Mouse (Mus musculus) heart, embryonic 14.5 days (tissue): ENCODE measurements at regions not wholly inside any gene's neighbourhood (a gene's known extent, or its start where the extent isn't known, plus 50 kb on each side); places are given as distances from the start of the nearest gene placed in this dataset.

Source experiments
- ATAC-seq: fragments of 200-750 bp; cut with Nextera tagmentation; 2 replicates; pipeline ENCODE4 v1.8.0; 2017; ENCODE audit warnings: low read depth, moderate TSS enrichment; ENCODE audit not compliant: insufficient number of reproducible peaks, insufficient read depth, low FRiP score
- H3K27ac ChIP-seq, 2 experiments: fragments of 200-500 bp in 1 of 2; fragments of 300-500 bp in 1 of 2; sonication (generic) in 1 of 2; replicated peaks in 1 of 2; 2 replicates each; pipeline ENCODE4 v1.5.1; 2012 to 2014; ENCODE audit warnings: low read depth in 2 of 2, low read length in 2 of 2, control low read depth in 1 of 2, mild to moderate bottlenecking in 1 of 2, mixed read lengths in 1 of 2; ENCODE audit not compliant: control insufficient read depth in 1 of 2, insufficient read depth in 1 of 2
- H3K27me3 ChIP-seq: fragments of 300-500 bp; sonication (generic); 2 replicates; pipeline ENCODE4 v1.6.1; 2014; ENCODE audit warnings: mild to moderate bottlenecking, low read length, control low read depth; ENCODE audit not compliant: control insufficient read depth, insufficient read depth
- H3K36me3 ChIP-seq: fragments of 300-500 bp; sonication (generic); 2 replicates; pipeline ENCODE4 v1.6.1; 2014; ENCODE audit warnings: mild to moderate bottlenecking, control low read depth, low read length, mixed read lengths; ENCODE audit not compliant: control insufficient read depth, insufficient read depth
- H3K4me1 ChIP-seq, 2 experiments: fragments of 200-500 bp in 1 of 2; fragments of 300-500 bp in 1 of 2; sonication (generic) in 1 of 2; 2 replicates each; pipeline ENCODE4 v1.6.1; 2012 to 2014; ENCODE audit warnings: low read length in 2 of 2, control low read depth in 1 of 2, mixed read lengths in 1 of 2; ENCODE audit not compliant: control insufficient read depth in 2 of 2, insufficient read depth in 2 of 2
- H3K4me2 ChIP-seq: fragments of 300-500 bp; sonication (generic); 2 replicates; pipeline ENCODE4 v1.6.1; 2014; ENCODE audit warnings: mild to moderate bottlenecking, low read length
- H3K4me3 ChIP-seq, 2 experiments: fragments of 200-500 bp in 1 of 2; fragments of 300-500 bp in 1 of 2; sonication (generic) in 1 of 2; 2 replicates each; pipeline ENCODE4 v1.5.1; 2012 to 2014; ENCODE audit warnings: low read length in 2 of 2, mild to moderate bottlenecking in 2 of 2, control low read depth in 1 of 2, low read depth in 1 of 2, moderate library complexity in 1 of 2; ENCODE audit not compliant: control insufficient read depth in 1 of 2, insufficient read depth in 1 of 2
- H3K9ac ChIP-seq: fragments of 300-500 bp; sonication (generic); 2 replicates; pipeline ENCODE4 v1.6.1; 2014; ENCODE audit warnings: mild to moderate bottlenecking, low read length
- H3K9me3 ChIP-seq: fragments of 300-500 bp; sonication (generic); 2 replicates; pipeline ENCODE4 v1.6.1; 2016; ENCODE audit warnings: low read length, control low read depth; ENCODE audit not compliant: control insufficient read depth
- WGBS: fragments of 180-500 bp; shearing (Covaris S2); extraction: QIAGEN DNeasy Blood & Tissue Kit; methylation state at CpG from one replicate; pipeline ENCODE4 v1.1.7; 2014; 5-methylcytosine and 5-hydroxymethylcytosine counted together

DNA sequence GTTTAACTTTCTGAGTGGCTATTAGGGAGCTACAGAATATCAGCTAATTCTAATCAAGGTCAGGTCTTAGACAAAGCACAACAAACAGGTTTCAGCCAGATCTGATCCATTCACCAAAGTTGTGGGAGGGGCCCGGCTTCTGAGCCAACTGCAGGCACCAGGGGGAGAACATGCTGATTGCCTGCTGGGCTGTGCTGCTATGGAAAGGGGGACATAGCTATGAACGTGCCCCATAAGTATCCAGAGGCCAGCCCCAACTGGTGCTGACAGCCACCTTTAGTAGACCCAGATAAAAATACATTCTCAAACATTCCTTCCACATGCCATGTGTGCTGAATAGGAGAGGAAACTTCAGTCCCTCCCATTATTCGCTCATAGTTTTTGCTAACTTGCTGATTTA lies 232.8 kb upstream of the Tsc22d2 start:
- 7% methylated on average over 3 of the region's 3 CpGs for WGBS
- H3K4me2 ChIP-seq, result peak overlapping the region; percentile 54
- no peak overlapping the region for H3K4me3 ChIP-seq
- no peaks in the 10 kb centered on the region for H3K27me3 ChIP-seq
- no peaks in the 10 kb centered on the region for H3K36me3 ChIP-seq
- H3K4me1 ChIP-seq, result peaks cover 8 to 18% of the 10 kb centered on the region in 2 experiments
- H3K27ac ChIP-seq, result peak overlapping the region; percentile 88 to 94
- no peaks in the 10 kb centered on the region for H3K9me3 ChIP-seq
- ATAC-seq, result peak; percentile 92
- H3K9ac ChIP-seq, result peak overlapping the region; percentile 56

DNA sequence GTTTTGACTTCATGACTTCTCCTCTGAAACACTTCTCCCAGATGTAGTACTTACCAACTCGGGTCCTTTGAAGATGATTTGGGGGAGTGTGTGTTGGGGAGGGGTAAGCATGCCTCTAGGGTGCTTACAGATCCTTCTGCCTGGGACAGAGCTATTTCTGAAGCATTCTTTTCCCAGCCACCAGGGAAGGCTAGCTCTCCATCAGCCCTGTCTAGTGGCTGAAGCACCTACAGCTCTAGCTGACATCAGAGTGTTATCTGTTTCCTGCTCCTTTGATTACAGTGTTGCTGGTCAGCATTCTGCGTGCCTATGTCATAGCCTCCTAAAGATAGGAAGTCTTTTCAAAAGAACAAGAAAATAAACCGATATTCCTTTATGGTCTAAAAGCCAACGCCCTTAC lies 232.2 kb upstream of the Tsc22d2 start:
- Histone ChIP-seq H3K36me3 (no peaks in the 10 kb centered on the region), H3K9ac (no peak overlapping the region), H3K4me3 (peak overlapping the region in 1 of 2 experiments; percentile 16; a peak in 1 of 4 replicates), H3K4me1 (peaks cover 8 to 18% of the 10 kb centered on the region in 2 experiments), H3K27me3 (no peaks in the 10 kb centered on the region), H3K27ac (peak overlapping the region; percentile 94 to 98), H3K9me3 (no peaks in the 10 kb centered on the region), H3K4me2 (peak overlapping the region; percentile 54)
- WGBS, result 7% methylated on average over 4 of the region's 4 CpGs
- ATAC-seq, result peak; percentile 84

DNA sequence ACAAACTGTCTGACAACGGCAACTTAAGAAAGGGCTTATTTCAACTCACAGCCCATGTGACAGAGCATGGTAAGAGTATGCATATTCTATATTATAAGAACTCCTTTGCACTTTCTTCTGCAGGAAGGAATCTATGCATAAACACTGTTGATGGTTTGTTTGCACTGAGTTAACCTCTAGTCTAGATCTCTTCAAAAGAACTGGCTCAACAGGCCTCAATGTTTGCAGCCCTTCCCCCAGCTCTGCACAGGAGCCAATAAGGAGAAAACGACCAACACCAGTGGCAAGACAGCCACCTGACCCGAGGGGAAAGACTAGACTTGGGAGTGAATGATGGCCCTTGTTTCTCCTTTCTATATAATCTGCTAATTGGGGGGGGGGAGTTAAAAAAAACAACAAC lies 231.2 kb upstream of the Tsc22d2 start:
- Histone ChIP-seq H3K27ac (peak overlapping the region in 1 of 2 experiments; percentile 94; a peak in 2 of 4 replicates), H3K9ac (no peak overlapping the region), H3K9me3 (no peaks in the 10 kb centered on the region), H3K4me1 (peaks cover 8 to 18% of the 10 kb centered on the region in 2 experiments), H3K27me3 (no peaks in the 10 kb centered on the region), H3K36me3 (no peaks in the 10 kb centered on the region), H3K4me3 (no peak overlapping the region), H3K4me2 (no peak overlapping the region)
- ATAC-seq, result no peak
- WGBS, result 66% methylated on average over 3 of the region's 3 CpGs

DNA sequence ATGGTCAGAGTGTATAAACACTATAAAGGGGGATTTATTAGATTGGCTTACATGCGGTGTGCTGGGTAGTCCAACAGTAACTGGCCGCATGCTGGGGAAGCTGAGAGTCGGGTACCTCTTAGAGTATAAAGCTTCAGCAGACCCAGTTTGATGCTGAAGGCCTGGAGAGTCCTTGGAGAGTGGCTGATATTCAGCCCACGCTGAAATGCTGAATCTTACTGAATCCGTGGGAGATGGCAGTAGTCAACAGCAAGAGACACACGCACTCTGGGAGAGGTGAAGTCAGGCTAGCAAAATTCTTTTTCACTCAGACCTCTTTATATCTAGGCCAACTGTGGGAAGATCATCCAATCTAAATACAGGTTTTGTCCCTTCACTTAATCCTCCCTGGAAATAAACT lies 214.1 kb upstream of the Tsc22d2 start:
- Histone ChIP-seq H3K27ac (no peak overlapping the region), H3K27me3 (no peaks in the 10 kb centered on the region), H3K36me3 (no peaks in the 10 kb centered on the region), H3K9me3 (no peaks in the 10 kb centered on the region), H3K4me1 (no peaks in the 10 kb centered on the region), H3K9ac (no peak overlapping the region), H3K4me3 (no peak overlapping the region), H3K4me2 (no peak overlapping the region)
- 86% methylated on average over 6 of the region's 6 CpGs for WGBS
- ATAC-seq, result no peak

DNA sequence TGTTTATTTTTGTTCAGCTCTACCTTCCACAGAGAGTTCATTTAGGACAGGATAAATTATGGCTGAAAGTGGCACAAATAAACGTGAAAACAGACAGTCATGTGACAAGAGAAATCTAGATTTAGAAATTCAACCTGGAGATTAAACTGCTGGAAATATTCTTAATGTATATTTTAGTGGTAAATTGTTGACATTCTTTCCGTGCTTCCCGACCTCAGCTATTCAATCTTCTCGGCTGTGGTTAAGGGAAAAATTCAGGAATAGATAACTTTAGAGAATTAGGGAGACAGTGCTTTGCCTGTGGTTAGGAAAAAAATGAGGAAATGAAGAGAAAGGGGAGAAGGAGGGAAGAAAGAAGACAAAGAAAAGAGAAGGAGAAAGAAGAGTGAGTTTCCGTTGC lies 211.7 kb upstream of the Tsc22d2 start:
- H3K9ac ChIP-seq, result no peak overlapping the region
- ATAC-seq, result no peak
- peaks cover 2 to 3% of the 10 kb centered on the region in 2 experiments; a peak in 3 of 4 replicates for H3K4me1 ChIP-seq
- no peaks in the 10 kb centered on the region for H3K9me3 ChIP-seq
- no peak overlapping the region for H3K4me3 ChIP-seq
- H3K27me3 ChIP-seq, result no peaks in the 10 kb centered on the region
- no peak overlapping the region for H3K4me2 ChIP-seq
- WGBS, result 57% methylated on average over 5 of the region's 5 CpGs
- no peaks in the 10 kb centered on the region for H3K36me3 ChIP-seq
- no peak overlapping the region for H3K27ac ChIP-seq

DNA sequence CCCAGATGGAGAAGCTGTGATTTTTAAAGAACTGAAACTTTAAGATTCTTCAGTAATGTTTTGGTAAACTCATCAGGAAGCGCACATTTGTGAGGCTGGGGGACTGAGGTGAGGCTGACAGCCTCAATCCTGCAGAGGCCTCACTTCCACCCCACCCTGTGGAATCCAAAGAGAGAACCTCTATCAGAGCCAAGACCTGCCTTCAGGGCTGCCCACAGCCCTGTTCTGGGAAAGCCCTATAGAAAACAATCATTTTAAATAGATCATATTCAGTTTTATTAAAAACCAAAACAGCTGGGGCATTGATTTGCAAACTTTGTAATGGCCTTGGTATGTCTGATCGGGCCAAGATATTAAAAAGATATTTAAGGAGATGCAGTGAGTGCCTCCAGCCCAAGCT lies 210.7 kb upstream of the Tsc22d2 start:
- ATAC-seq, result no peak
- H3K4me2 ChIP-seq, result no peak overlapping the region
- no peaks in the 10 kb centered on the region for H3K36me3 ChIP-seq
- peaks cover 2 to 3% of the 10 kb centered on the region in 2 experiments; a peak in 3 of 4 replicates for H3K4me1 ChIP-seq
- peaks cover 1% of the 10 kb centered on the region; the same call in 1 of the 2 replicates for H3K9me3 ChIP-seq
- no peak overlapping the region for H3K27ac ChIP-seq
- no peaks in the 10 kb centered on the region for H3K27me3 ChIP-seq
- H3K9ac ChIP-seq, result no peak overlapping the region
- H3K4me3 ChIP-seq, result no peak overlapping the region
- WGBS, result 82% methylated on average over 2 of the region's 2 CpGs

DNA sequence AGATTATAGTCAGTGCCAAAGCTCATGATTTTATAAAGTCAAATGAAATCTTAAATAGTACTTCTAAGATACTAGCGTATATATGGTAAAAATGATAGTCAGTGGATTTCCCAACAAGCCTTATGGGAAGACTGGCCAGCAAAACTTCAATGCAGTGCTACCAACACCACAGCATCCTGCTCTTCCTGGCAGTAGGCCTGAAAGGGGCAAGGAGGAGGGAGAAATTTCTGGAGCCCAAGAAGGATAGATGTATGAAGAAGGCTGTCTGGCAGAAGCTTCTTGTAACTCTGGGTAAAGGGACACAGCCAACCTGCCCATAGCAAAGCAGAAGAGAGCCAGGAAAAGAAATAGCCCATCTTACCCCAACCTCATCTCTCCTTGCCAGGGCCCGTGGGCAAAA lies 209.0 kb upstream of the Tsc22d2 start:
- Histone ChIP-seq H3K4me3 (no peak overlapping the region), H3K4me2 (no peak overlapping the region), H3K27ac (no peak overlapping the region), H3K27me3 (no peaks in the 10 kb centered on the region), H3K4me1 (peaks cover 2 to 3% of the 10 kb centered on the region in 2 experiments; a peak in 3 of 4 replicates), H3K9me3 (peaks cover 5% of the 10 kb centered on the region), H3K36me3 (no peaks in the 10 kb centered on the region), H3K9ac (no peak overlapping the region)
- 81% methylated on average over 2 of the region's 2 CpGs for WGBS
- no peak for ATAC-seq

DNA sequence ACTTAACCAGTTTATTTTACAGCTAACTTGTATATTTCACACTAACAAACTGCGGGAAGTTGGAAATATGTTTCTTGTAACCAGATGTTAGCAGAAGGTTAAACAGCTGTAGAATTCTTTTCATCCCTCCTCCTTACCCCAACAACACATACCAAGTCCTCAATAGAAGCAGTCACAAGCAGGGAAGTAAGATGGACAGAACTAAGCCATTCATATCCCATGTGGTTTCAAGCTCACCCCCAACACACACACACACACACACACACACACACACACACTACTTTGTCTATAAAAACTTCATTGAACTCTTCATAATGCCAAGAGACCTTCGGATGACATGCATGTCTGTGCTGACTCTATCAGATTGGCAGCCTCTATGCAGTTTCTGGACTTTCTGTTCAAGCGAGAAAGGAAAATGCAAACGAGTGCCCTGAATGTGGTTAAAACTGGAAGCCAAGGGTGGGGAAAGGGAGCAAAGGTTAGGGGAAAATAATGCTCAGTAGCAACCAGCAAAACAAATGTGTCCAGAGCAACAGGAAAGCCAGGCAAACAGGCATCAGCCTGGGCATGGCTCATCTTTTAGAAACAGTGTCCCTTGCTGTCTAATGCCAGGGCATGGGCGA lies 207.6 kb upstream of the Tsc22d2 start:
- peaks cover 2 to 3% of the 10 kb centered on the region in 2 experiments; a peak in 3 of 4 replicates for H3K4me1 ChIP-seq
- H3K9me3 ChIP-seq, result peaks cover 5% of the 10 kb centered on the region
- no peaks in the 10 kb centered on the region for H3K27me3 ChIP-seq
- no peak for ATAC-seq
- H3K4me2 ChIP-seq, result no peak overlapping the region
- H3K36me3 ChIP-seq, result no peaks in the 10 kb centered on the region
- H3K4me3 ChIP-seq, result no peak overlapping the region
- 48% methylated on average over 5 of the region's 5 CpGs for WGBS
- H3K9ac ChIP-seq, result no peak overlapping the region
- no peak overlapping the region for H3K27ac ChIP-seq
